Mouse (Mus musculus) heart, embryonic 13.5 days (tissue): ENCODE measurements around the gene Gm15557. TPM values are rescaled to one million over a fixed set of nuclear protein-coding genes. Genes with fewer than 3 reads are reported as not detected.

Experiments
- ATAC-seq: fragments of 200-750 bp; cut with Nextera tagmentation; 2 replicates; pipeline ENCODE4 v1.8.0; 2017; ENCODE audit warnings: moderate TSS enrichment; ENCODE audit not compliant: insufficient number of reproducible peaks, low FRiP score, low TSS enrichment; ENCODE audit errors: extremely low read depth
- H3K27ac ChIP-seq: fragments of 300-500 bp; sonication (generic); replicated peaks from 2 replicates; pipeline ENCODE4 v1.5.1; 2015; ENCODE audit warnings: moderate library complexity, mild to moderate bottlenecking, inconsistent platforms
- H3K27me3 ChIP-seq: fragments of 300-500 bp; sonication (generic); replicated peaks from 2 replicates; pipeline ENCODE4 v1.6.1; 2015; ENCODE audit warnings: mild to moderate bottlenecking, inconsistent platforms
- H3K36me3 ChIP-seq: fragments of 300-500 bp; sonication (generic); 2 replicates; pipeline ENCODE4 v1.6.1; 2015; ENCODE audit warnings: mild to moderate bottlenecking, inconsistent platforms
- H3K4me1 ChIP-seq: fragments of 300-500 bp; sonication (generic); 2 replicates; pipeline ENCODE4 v1.6.1; 2015; ENCODE audit warnings: inconsistent platforms
- H3K4me2 ChIP-seq: fragments of 300-500 bp; sonication (generic); 2 replicates; pipeline ENCODE4 v1.6.1; 2015; ENCODE audit warnings: inconsistent platforms, mild to moderate bottlenecking, moderate library complexity
- H3K4me3 ChIP-seq: fragments of 300-500 bp; sonication (generic); 2 replicates; pipeline ENCODE4 v1.5.1; 2015; ENCODE audit warnings: moderate library complexity, mild to moderate bottlenecking, inconsistent platforms
- H3K9ac ChIP-seq: fragments of 300-500 bp; sonication (generic); 2 replicates; pipeline ENCODE4 v1.6.1; 2015; ENCODE audit warnings: inconsistent platforms, mild to moderate bottlenecking, moderate library complexity
- H3K9me3 ChIP-seq: fragments of 300-500 bp; sonication (generic); 2 replicates; pipeline ENCODE4 v1.6.1; 2016; ENCODE audit warnings: inconsistent platforms
- WGBS: fragments of 180-500 bp; shearing (Covaris S2); methylation state at CpG from one replicate; pipeline ENCODE4 v1.1.7; 2015; ENCODE audit warnings: mixed read lengths; 5-methylcytosine and 5-hydroxymethylcytosine counted together
- polyA plus RNA-seq: library from polyadenylated mRNA; unstranded; fragments of >200 nt; fragmentation: Nextera tagmentation; extraction: Ambion mirVana; gene quantifications from 2 replicates; pipeline ENCODE4 v1.2.1, GENCODE M21; 2015

The Gm15557 gene
- polyA plus RNA-seq, 1 experiment from 2014 or later, result not detected

DNA sequence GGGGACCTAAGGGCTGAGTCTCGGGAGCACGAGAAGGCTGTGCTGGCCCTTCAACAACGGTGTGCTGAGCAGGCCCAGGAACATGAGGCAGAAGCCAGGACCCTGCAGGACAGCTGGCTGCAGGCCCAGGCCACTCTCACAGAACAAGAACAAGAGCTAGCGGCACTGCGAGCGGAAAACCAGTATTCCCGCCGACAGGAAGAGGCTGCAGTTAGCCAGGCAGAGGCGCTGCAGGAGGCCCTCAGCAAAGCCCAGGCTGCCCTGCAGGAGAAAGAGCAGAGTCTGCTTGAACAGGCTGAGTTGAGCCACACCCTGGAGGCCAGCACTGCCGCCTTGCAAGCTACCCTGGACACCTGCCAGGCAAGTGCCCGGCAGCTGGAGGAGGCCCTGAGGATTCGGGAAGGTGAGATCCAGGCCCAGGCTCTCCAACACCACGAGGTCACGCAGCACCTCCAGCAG lies 51.4 kb downstream of the Gm15557 start:
- H3K4me1 ChIP-seq, result peaks cover 29% of the 10 kb centered on the region
- H3K4me2 ChIP-seq, result peak overlapping the region; percentile 10; the same call in 1 of the 2 replicates
- no peaks in the 10 kb centered on the region for H3K27me3 ChIP-seq
- 0 out of 2 replicates have a peak, but pooled peaks have one; percentile 16 for ATAC-seq
- H3K27ac ChIP-seq, result peak overlapping the region; percentile 32; the same call in 1 of the 2 replicates
- H3K9ac ChIP-seq, result 0 out of 2 replicates have a peak overlapping the region, but pooled peaks have one; percentile 2
- no peaks in the 10 kb centered on the region for H3K9me3 ChIP-seq
- no peak overlapping the region for H3K4me3 ChIP-seq
- peaks cover 100% of the 10 kb centered on the region for H3K36me3 ChIP-seq
- WGBS, result 61% methylated on average over 14 of the region's 14 CpGs

Other genes with a start within 250 kb of the Gm15557 start
- 87.0 and 93.9 TPM in 2 replicates for gene Trpc4ap, start 248.3 kb upstream of the Gm15557 start, polyA plus RNA-seq
- gene Edem2, start 211.3 kb upstream of the Gm15557 start, polyA plus RNA-seq, result 23.1 and 25.4 TPM in 2 replicates
- not detected in 2 replicates for gene Gm17581, start 204.9 kb upstream of the Gm15557 start, polyA plus RNA-seq
- gene Procr, start 189.6 kb upstream of the Gm15557 start, polyA plus RNA-seq, result 9.0 and 9.1 TPM in 2 replicates
- gene Mmp24, start 165.4 kb upstream of the Gm15557 start, polyA plus RNA-seq, result 0.04 TPM in 1 of 2 replicates, not detected in the other
- 10.8 and 12.0 TPM in 2 replicates for gene BC029722, start 121.3 kb upstream of the Gm15557 start, polyA plus RNA-seq
- 127 and 152 TPM in 2 replicates for gene Eif6, start 113.8 kb upstream of the Gm15557 start, polyA plus RNA-seq
- gene Fam83c, start 105.9 kb upstream of the Gm15557 start, polyA plus RNA-seq, result 0.06 and 0.09 TPM in 2 replicates
- gene Uqcc1, start 10.4 kb upstream of the Gm15557 start, polyA plus RNA-seq, result 99.7 and 108 TPM in 2 replicates
- 0.37 and 0.64 TPM in 2 replicates for gene Gdf5, start 4.6 kb downstream of the Gm15557 start, polyA plus RNA-seq
- gene Cep250, start 15.7 kb downstream of the Gm15557 start, polyA plus RNA-seq, result 9.4 and 9.6 TPM in 2 replicates
- 0.85 and 1.0 TPM in 2 replicates for gene 6430550D23Rik, start 67.2 kb downstream of the Gm15557 start, polyA plus RNA-seq
- gene Ergic3, start 67.3 kb downstream of the Gm15557 start, polyA plus RNA-seq, result 171 and 177 TPM in 2 replicates
- gene Fer1l4, start 112.2 kb downstream of the Gm15557 start, polyA plus RNA-seq, result not detected in 2 replicates
- 2.1 and 2.3 TPM in 2 replicates for gene Spag4, start 124.4 kb downstream of the Gm15557 start, polyA plus RNA-seq
- 22.7 and 28.4 TPM in 2 replicates for gene Cpne1, start 171.2 kb downstream of the Gm15557 start, polyA plus RNA-seq
- gene Rbm12, start 171.2 kb downstream of the Gm15557 start, polyA plus RNA-seq, result 18.3 and 20.4 TPM in 2 replicates
- gene Gm28036, start 186.4 kb downstream of the Gm15557 start, polyA plus RNA-seq, result 10.4 and 13.7 TPM in 2 replicates
- 382 and 427 TPM in 2 replicates for gene Romo1, start 203.3 kb downstream of the Gm15557 start, polyA plus RNA-seq
- 58.1 and 61.1 TPM in 2 replicates for gene Nfs1, start 203.5 kb downstream of the Gm15557 start, polyA plus RNA-seq
- 360 and 386 TPM in 2 replicates for gene Rbm39, start 239.5 kb downstream of the Gm15557 start, polyA plus RNA-seq